Mouse (Mus musculus) cerebellum, postnatal 25 days (tissue): ENCODE results near the gene Prkce.

Experiments
- DNase-seq, 2 experiments: peaks; one replicate each; pipeline ENCODE4 v3.0.0; 2021; ENCODE audit warnings: mixed read lengths in 2 of 2

Prkce gene

DNA sequence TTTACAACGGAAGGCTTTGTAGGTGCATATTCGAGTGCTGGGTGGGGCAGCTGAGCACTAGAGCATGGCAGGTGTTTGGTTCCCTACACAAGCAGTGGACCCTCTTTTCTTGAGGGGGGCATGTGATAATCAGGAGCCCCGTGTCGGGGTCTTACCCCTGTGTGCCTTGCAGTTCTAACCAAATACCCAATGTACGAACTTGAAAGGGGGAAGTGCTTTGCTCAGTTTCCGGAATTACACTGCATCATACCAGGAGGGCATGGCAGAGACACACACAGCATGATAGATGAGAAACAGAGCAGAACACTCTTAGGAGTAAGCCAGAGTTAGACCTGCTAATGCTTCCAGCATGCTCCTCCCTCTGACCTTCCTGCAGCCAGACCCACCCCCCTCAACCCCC lies 208.8 kb downstream of the Prkce start:
- DNase-seq = no peak

DNA sequence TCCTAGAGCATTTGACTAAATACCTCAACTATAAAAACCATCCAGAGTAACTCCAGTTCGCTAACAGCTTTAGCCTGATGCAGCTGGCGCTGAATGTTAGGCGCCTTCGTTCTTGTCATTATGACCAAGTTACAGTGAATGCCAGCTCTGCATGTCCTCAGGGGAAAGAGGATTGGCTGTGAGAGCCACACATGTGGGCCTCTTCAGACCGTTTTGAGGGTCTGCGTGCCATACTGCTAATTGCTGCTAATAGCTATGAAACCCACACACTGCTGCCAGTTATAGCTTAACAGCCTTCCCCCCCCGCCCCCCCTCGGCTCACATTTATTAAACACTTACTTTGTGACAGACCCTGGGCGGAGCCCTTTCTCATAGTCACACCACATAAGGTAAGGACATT lies 210.3 kb downstream of the Prkce start:
- DNase-seq = no peak

GRCm38 (mm10) chr17:86378611-86379010 lies 211.0 kb downstream of the Prkce start:
- no peak for DNase-seq

DNA sequence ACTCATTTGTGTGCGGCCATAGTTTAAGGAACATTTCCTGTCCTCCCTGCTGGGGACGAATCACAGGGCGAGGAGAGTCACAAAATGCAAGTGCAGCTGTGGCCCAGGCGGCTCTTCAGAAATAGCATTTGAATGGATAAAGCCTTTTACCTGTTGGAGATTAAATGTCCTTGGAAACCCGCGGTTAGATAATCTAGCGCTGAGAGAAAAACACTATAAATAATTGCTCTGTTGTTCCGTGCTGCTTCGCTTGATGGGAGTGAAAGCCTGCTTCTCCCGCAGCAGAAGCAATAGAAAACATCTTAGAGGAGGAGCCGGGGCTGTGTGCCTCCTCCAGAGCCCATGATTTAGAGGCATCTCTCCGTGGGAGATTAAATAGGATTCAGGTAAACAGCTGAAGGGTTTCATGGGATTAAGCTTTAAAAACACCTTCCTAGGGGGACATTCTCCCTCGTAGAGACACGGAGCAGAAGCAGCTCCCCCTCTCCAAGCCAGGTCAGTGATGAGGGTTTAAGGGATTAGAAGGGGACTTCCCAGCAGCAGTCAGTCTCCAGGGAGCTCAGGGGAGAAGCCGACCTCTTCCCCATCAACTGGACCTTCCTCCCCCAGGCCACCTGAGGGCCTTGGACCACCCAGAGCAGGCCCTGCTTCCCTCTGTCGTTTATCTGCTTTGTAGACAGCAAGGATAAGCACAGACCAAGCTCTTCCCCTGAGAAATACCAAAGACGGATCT lies 212.0 kb downstream of the Prkce start:
- no peak for DNase-seq

- DNase-seq = no peak
Observed at GRCm38 (mm10) chr17:86381464-86381863, 213.9 kb downstream of the Prkce start.

DNA sequence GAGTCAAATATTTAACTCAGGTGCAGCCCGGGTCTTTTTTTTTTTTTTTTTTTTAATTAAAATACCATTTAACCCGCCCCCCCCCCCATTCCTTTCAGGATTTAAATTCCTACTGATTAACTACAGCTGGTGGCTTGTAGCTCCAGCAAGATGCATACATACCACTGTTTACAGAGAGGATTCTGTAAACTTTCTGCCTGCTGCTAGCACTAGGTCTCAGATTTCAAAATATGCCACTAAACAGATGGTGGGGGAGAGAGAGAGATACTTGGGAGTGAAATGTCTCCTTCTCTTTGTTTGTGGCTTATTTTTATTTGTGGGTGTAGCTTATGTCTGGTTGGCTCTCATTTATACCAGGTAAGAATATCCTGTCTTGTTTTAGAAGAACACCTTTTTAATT lies 215.3 kb downstream of the Prkce start:
- DNase-seq = no peak

DNA sequence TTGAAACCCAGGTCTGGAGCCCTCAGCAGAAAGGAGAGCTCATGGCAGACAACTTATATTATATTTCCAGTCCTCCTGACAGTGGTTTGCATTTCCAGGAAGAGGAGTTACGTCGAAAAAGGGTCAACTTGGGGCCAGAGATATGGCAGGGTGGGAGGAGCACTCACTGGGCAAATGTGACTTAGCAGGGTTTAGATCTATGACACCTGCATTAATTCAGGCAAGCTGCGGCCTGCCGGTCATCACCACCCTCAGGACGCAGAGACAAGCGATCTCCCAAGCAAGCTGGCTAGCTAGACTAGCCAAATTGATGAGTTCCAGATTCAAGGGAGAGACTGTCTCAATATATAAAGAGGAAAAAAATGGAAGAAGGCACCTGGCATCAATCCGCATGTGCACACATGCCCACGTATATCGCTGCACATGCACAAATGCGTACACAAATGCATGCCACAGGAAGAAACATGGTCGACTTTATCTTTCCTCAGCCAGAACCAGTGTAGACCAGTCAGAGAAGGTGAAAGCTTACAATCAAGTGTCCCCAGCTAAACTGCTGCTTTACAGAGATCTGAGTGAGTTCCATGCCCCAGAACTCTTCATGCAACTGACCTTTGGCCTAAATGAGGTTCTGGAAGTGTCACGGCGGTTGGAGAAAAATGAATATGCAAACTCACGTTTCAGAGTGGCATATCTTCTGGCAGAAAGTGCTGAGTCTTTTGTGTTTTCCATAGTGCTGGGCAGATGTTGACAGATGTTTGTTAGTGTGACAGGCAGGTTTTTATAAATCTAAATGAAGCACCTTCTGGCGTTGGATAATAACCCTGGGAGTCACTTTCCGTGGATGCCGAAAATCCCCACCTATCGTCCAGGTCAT lies 216.4 kb downstream of the Prkce start:
- DNase-seq = no peak

- DNase-seq = no peak
Observed at GRCm38 (mm10) chr17:86392475-86392874, 224.9 kb downstream of the Prkce start.

- no peak for DNase-seq
Observed at GRCm38 (mm10) chr17:86393191-86393590, 225.6 kb downstream of the Prkce start.

GRCm38 (mm10) chr17:86397097-86397496 lies 229.5 kb downstream of the Prkce start:
- no peak for DNase-seq

DNA sequence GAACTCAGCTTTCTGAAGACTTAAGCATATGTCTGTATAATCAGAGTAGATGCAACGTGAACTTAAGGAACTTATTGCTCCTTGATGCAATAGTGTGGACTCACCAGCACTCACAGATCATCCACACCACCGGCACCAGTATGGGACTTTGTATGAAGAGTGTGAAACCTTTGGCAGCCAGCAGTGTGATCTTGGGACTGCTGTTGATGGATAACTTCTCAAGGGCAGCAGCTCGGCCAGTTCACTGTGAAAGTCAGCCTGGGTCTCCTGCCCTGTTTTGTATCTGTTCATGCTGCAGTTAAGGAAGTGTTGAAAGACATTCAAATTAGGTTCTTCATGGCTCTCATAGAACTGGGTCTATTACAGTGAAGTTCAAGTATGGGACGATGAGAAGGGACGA lies 230.1 kb downstream of the Prkce start:
- no peak for DNase-seq

DNA sequence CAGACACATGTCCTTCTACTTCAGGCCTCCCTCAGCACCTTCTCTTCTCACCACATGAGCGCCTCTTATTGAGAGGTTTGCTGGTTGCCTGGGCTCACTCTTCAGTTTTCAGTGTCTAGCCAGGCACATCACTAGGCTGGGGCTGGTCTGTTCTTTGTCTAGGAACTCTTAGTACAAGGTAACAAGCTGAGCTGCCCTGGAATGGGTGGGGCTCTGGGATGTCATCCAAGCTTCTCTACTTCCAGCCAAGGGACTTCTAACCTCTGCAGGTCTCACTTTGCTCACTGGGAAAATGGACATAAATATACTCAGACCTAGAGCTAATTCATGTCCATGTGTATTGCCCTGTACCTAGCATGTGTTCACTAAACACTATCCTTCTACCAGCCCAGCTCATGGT lies 230.6 kb downstream of the Prkce start:
- DNase-seq = no peak

DNA sequence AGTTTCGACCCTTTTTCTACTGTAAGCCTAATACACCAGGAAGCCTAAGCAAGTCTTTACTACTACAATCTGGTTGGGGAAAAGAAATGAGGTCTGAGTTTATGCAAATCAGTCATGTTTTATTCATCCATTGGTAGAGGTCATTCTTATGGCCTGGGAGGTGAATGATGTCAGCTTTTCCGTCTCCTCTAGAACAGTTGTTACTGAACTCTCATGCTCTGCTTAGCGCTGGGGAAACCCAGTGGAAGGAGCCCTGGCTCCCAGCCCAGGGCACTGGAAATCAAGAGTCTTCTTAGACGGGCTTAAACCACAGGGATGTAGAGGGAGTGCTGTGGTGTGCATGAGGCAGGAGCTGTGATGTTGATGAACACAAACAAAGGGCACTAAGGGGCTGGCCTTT lies 232.4 kb downstream of the Prkce start:
- no peak for DNase-seq

DNA sequence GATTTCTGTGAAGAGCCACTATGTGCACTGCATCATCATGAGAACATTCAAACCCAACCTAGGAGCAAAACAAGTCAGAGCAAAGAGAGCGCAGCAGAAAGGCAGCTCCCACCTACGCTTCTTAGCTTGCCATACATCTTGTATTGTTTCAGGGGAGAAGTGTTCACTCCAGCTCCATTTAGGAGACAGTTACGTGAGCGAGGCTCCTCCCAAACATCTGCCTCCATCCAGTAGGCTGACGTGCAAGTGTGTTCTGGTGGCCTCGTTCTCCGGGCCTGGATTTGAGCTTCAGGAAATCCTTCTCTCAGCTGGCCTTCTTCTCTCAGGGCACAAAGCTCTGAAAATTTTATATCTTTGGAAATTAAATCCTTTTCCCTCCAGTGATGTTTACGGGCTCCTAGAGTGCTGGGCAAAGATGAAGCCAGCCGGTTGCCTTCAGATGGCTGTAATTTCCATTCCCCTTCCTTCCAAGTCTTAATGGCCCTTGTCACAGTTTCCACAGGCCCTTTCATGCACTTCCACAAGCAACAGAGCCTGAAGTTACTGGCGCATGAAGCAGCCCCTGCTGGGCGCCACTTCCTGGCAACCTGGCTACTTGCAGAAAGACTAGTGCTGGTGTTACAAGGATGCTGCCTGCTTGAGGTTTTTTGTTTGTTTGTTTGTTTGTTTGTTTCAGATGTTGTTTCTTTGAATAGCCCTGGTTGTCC lies 237.4 kb downstream of the Prkce start:
- DNase-seq = peak; percentile 85 to 88

DNA sequence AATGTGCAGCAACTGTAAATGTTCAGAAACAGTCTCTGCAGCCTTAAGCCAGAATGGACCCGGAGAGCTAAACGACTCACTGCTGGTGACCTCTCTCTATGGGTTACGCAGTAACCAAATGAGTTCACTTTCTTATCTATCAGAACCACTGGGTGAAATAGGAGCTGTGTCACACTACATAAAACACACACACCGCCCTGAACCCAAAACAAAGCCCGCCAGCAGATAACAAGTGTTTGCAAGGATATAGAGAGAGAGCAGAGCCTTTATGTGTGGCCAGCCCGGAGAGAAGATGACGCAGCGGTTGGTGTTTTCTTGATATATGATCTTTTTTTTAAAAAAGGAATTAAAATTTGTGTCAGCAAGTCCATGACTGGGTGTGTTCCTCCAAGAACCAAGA lies 238.1 kb downstream of the Prkce start:
- DNase-seq = no peak

DNA sequence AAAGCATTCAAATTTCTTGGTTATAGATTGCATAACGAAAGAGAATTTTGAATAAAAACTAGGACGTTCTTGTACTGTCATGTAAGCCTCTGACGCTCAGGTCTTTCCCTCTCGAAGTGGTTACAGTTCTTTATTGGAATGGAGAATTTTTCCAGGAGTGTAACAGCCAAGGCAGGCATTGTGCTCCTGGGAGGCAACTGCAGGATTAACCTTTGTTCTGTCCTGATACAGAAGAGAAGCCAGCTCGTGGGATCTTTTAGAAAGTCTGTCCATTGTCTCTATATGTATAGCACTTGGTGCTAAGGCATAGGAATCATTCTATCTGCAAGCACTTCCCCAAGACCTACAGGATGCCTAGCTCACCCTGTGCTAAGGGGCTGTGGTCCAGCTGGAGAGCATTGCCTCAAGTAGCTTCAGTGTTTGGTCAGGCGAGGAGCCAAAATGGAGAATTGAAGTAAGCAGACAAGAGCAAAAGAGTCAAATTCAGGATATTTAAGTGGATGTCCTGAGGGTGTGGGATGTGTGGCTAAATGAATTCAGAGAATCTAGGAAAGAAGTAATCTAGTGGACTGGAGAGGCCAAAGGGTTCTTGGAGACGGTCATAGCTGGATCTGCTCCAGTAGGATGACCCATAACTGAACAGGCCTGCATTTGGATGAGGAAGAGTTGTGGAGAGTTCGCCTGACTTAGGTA lies 240.5 kb downstream of the Prkce start:
- peak; percentile 46 to 62 for DNase-seq

DNA sequence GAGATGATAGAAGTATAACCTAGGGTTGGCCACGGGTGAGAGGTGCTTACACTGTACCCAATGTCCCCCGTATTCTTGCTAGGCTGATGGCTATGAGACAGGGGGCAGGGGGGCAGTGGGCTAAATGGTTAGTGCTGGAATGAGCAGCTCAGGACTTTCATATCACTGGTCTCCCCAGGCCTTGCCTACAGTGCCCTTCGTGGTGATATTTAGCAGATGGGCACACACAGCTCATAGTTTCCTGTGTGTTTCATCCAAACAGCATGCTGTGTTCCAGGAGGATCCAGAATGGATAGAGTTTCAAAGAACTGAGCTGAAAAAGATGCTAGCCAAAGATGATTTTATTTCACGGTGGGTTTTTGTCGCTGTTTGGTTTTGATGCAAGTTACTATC lies 241.0 kb downstream of the Prkce start:
- DNase-seq = peak; percentile 51 to 55

- no peak for DNase-seq
Observed at GRCm38 (mm10) chr17:86409485-86409884, 241.9 kb downstream of the Prkce start.

DNA sequence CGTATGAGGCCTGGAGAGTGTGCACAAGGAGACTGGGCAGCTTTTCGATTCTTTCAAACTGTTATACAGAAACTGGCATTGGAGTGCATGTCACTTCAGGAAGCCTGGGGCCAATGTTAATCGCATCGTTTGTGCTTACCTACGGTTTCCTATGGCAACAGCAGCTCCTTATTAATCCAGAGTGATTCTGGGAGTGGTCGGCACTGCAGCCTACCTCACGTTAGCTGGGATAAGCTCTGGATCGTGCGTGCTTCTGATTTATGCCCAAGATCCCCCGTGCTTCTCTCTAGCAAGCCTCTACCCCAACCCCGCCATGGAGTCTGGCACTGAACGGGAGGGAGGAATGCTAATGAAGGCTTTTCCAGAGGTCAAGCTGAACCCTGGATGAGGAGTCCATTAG lies 242.9 kb downstream of the Prkce start:
- no peak for DNase-seq

DNA sequence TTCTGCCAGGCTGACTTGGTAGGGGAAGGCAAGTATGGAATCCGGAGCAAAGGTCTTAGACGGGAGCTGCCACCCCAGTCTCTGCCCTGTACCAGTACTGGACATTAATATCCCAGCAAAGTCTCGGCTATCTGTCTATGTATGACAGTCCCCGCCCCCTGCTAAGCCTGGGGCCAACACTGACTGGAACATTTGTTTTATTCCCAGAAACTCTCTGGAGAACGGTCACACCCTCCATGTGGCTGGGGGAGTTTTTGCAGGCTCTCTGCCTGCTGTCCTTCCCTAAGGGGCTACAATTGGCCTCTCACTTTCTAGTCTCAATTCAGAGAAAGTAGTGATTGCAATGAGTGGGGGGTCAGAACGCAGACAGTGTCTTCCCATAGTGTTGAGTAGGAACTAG lies 244.6 kb downstream of the Prkce start:
- no peak for DNase-seq

DNA sequence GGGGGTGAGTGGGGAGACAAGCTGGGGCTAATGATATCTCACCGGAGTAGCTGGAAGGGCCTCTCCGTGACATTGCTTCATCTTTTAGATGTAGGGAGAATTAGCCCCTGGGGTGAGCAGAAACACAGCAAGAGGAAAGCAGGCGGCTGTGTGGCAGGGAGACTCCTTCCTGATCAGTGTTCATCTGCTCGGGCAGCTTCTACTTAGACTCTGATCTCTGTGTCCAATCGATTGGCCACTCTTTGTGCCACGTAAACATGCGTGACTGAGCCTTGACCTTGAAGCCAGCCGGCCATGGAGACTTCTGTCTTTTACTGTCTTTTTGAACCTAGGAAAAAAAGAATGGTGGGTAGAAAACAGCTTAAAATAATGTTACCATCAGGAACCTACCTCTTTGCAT lies 247.0 kb downstream of the Prkce start:
- no peak for DNase-seq

GRCm38 (mm10) chr17:86415989-86416388 lies 248.4 kb downstream of the Prkce start:
- no peak for DNase-seq

- DNase-seq = peak; percentile 63 to 65
Observed at GRCm38 (mm10) chr17:86418334-86418733, 250.7 kb downstream of the Prkce start.
